Mouse (Mus musculus) heart, adult 2 months (tissue): ENCODE measurements at regions not wholly inside any gene's neighbourhood (a gene's known extent, or its start where the extent isn't known, plus 50 kb on each side); places are given as distances from the start of the nearest gene placed in this dataset.
A peak's percentile ranks its signal among the peaks of the same experiment; 100 is the strongest.

Source experiments
- DNase-seq, 2 experiments: peaks; one replicate each; pipeline ENCODE4 v3.0.0; 2021
- H3K27ac ChIP-seq: fragments of 200-600 bp; 2 replicates; pipeline ENCODE4 v1.8.1; 2022
- H3K27me3 ChIP-seq: fragments of 200-500 bp; 2 replicates; pipeline ENCODE4 v1.6.1; 2012; ENCODE audit warnings: mild to moderate bottlenecking, low read length, inconsistent platforms, mixed read lengths; ENCODE audit not compliant: control insufficient read depth, insufficient read depth
- H3K36me3 ChIP-seq: fragments of 200-500 bp; 2 replicates; pipeline ENCODE4 v1.6.1; 2012; ENCODE audit warnings: low read length, inconsistent platforms; ENCODE audit not compliant: control insufficient read depth, insufficient read depth
- H3K4me1 ChIP-seq: fragments of 200-500 bp; 2 replicates; pipeline ENCODE4 v1.6.1; 2011; ENCODE audit warnings: low read length; ENCODE audit not compliant: control insufficient read depth, insufficient read depth
- H3K4me3 ChIP-seq: fragments of 200-600 bp; 2 replicates; pipeline ENCODE4 v1.8.1; 2022
- H3K79me2 ChIP-seq: fragments of 200-500 bp; replicated peaks from 2 replicates; pipeline ENCODE4 v1.6.1; 2012; ENCODE audit warnings: mild to moderate bottlenecking, inconsistent platforms, low read length, moderate library complexity, mixed read lengths; ENCODE audit not compliant: control insufficient read depth, insufficient read depth
- H3K9ac ChIP-seq: fragments of 200-500 bp; 2 replicates; pipeline ENCODE4 v1.6.1; 2012; ENCODE audit warnings: low read depth, mild to moderate bottlenecking, control low read depth, inconsistent platforms, low read length, mixed read lengths
- CTCF ChIP-seq: fragments of 200-600 bp; IDR thresholded peaks from 2 replicates; pipeline ENCODE4 v1.8.1; 2022; ENCODE audit warnings: antibody characterized with exemption, mild to moderate bottlenecking, moderate library complexity
- EP300 ChIP-seq: fragments of 200-500 bp; IDR thresholded peaks from 2 replicates; pipeline ENCODE4 v1.6.1; 2011; ENCODE audit warnings: low read depth, low read length, control low read depth; ENCODE audit not compliant: insufficient read depth
- POLR2A ChIP-seq: fragments of 200-500 bp; IDR thresholded peaks from 2 replicates; pipeline ENCODE4 v1.6.1; 2011; ENCODE audit warnings: mild to moderate bottlenecking, low read depth, low read length, control low read depth; ENCODE audit not compliant: insufficient read depth
- WGBS: fragments of 180-500 bp; shearing (Covaris S2); methylation state at CpG from one replicate; pipeline ENCODE4 v1.1.7; 2018; 5-methylcytosine and 5-hydroxymethylcytosine counted together
- intact Hi-C: fragments of 180-260 bp; cut with DNase I; formaldehyde crosslinking; loops from one replicate; pipeline ENCODE4 v1.15.1; 2025

DNA sequence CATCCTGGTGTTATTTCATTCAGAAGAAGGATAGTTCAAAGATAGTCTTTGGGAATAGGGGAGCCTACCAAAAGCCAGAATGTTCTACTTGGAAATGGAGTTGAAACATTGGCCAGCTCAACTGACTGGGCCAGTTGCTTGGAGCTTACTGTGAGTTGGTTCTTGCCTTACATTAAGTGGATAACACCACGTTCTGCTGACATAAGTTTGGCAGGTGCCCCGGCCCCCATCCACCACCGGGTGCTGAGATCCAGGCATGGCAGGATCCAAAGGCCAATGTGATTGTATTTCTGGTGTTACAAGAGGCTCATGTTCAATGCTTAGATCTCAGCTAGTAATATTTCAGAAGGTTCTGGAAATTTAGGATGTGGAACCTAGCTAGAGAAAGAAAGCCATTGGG, 608.0 kb upstream of the Vstm2b start:
- WGBS, result 60% methylated on average over 3 of the region's 3 CpGs
- H3K27me3 ChIP-seq, result no peaks in the 10 kb centered on the region
- H3K4me3 ChIP-seq, result no peak overlapping the region
- H3K79me2 ChIP-seq, result no peaks in the 10 kb centered on the region
- H3K36me3 ChIP-seq, result no peaks in the 10 kb centered on the region
- H3K9ac ChIP-seq, result no peak overlapping the region
- TF ChIP-seq POLR2A (no peak), CTCF (no peak), EP300 (no peak)
- H3K27ac ChIP-seq, result no peak overlapping the region
- intact Hi-C loops, result no loop called here
- DNase-seq, result peak in 1 of 2 experiments; percentile 27
- H3K4me1 ChIP-seq, result no peaks in the 10 kb centered on the region

DNA sequence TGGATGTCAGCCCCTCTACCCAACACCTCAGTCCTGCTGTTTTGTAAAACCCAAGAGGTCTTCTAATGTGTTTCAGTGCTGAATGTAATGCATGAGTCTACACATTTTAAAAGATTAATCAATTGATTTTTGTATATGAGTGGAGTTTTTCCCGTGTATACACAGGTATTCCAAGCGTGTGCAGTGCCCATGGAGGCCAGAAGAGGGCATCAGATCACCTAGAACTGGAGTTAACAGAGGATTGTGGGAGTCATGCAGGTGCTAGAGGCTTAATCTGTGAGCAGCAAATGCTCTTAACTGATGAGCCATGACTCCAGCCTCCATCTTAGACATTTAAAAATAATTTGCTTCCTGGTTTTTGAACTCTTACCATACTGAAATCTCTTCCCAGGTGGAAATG, 587.6 kb upstream of the Vstm2b start:
- Histone ChIP-seq H3K27me3 (no peaks in the 10 kb centered on the region), H3K36me3 (no peaks in the 10 kb centered on the region), H3K4me1 (peaks cover 1% of the 10 kb centered on the region; the same call in 1 of the 2 replicates), H3K9ac (no peak overlapping the region), H3K79me2 (no peaks in the 10 kb centered on the region), H3K4me3 (no peak overlapping the region), H3K27ac (no peak overlapping the region)
- intact Hi-C loops, result no loop called here
- TF ChIP-seq POLR2A (no peak), CTCF (peak; percentile 63), EP300 (no peak)
- WGBS, result 33% methylated on average over 2 of the region's 2 CpGs
- DNase-seq, result no peak

DNA sequence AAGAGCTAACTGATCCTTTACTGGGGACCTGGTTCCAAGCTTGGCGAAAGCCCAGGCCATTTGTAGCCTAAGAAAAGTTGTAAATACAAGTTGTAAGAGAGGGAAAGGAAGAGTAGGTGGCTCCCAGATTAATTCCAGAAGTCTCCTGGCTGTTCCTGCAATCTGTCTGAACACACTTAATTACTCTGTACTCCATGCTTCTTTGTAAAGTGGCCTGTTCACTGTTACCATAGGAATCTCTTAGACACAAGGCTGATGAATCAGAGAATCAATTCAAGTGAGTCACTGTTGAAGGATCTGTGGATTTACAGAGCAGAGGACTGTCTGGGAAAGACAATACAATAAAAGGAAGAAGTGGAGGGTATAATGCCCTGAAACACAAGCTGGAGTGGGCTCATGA, 577.0 kb upstream of the Vstm2b start:
- Histone ChIP-seq H3K36me3 (no peaks in the 10 kb centered on the region), H3K27me3 (no peaks in the 10 kb centered on the region), H3K4me1 (peaks cover 2% of the 10 kb centered on the region), H3K79me2 (no peaks in the 10 kb centered on the region), H3K9ac (no peak overlapping the region), H3K27ac (no peak overlapping the region), H3K4me3 (no peak overlapping the region)
- TF ChIP-seq CTCF, result no peak
- no peak for TF ChIP-seq POLR2A
- TF ChIP-seq EP300, result no peak
- 70% methylated on average over 1 of the region's 1 CpGs for WGBS
- no peak for DNase-seq
- intact Hi-C loops, result no loop called here

DNA sequence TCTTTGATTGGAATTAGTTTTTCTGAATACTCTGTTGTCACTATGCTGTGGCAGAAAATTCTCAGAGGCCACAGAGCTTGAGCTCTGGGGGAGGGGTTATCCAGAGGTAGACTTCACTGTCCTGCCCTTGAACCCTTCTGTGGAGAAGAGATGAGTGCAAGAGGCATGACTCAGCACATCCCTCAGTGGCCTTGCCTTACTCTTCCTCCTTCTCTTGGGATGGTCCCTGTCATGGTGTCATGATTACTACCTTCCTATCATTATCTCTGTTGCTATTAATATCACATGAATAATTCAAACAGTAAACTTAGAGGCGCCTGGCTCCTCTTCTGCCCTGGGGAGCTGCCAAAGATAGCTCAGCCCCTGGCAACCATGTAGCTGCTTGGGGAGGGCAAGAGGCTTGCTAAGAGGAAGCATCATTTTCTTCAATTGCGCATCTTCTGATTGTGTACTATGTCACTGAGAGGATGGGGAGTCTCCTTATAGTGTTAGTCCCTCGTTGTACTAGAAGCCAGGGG, 572.9 kb upstream of the Vstm2b start:
- peak; percentile 27 to 45 for DNase-seq
- H3K9ac ChIP-seq, result no peak overlapping the region
- no peaks in the 10 kb centered on the region for H3K79me2 ChIP-seq
- no peaks in the 10 kb centered on the region for H3K27me3 ChIP-seq
- peak overlapping the region; percentile 36 for H3K27ac ChIP-seq
- intact Hi-C loops, result no loop called here
- 40% methylated on average over 3 of the region's 3 CpGs for WGBS
- peaks cover 2% of the 10 kb centered on the region for H3K4me1 ChIP-seq
- TF ChIP-seq EP300 (no peak), CTCF (no peak), POLR2A (no peak)
- no peaks in the 10 kb centered on the region for H3K36me3 ChIP-seq
- H3K4me3 ChIP-seq, result no peak overlapping the region

DNA sequence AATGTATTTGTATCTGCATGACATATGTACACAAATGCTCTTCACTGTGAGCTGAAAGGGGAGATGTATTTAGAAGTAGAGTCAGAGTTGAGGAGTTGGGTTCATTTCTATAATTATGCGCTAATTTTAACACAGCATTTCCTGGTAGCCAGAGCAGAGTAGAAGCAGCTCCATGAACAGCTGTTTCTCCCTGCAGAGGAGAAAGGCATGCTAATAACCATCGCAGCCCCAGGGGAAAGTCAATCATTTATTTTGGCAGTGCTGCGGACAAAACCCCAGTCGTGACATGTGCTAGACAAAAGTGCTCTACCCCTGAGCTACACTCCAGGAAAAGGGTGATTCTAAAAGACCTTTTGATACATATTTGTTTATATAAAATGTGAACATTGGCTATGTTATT, 565.7 kb upstream of the Vstm2b start:
- no peaks in the 10 kb centered on the region for H3K27me3 ChIP-seq
- 65% methylated on average over 4 of the region's 4 CpGs for WGBS
- no peaks in the 10 kb centered on the region for H3K4me1 ChIP-seq
- no peak overlapping the region for H3K9ac ChIP-seq
- DNase-seq, result peak in 1 of 2 experiments; percentile 4
- no peaks in the 10 kb centered on the region for H3K79me2 ChIP-seq
- intact Hi-C loops, result no loop called here
- H3K36me3 ChIP-seq, result no peaks in the 10 kb centered on the region
- TF ChIP-seq POLR2A, result no peak
- TF ChIP-seq CTCF, result no peak
- TF ChIP-seq EP300, result no peak
- no peak overlapping the region for H3K4me3 ChIP-seq
- no peak overlapping the region for H3K27ac ChIP-seq

DNA sequence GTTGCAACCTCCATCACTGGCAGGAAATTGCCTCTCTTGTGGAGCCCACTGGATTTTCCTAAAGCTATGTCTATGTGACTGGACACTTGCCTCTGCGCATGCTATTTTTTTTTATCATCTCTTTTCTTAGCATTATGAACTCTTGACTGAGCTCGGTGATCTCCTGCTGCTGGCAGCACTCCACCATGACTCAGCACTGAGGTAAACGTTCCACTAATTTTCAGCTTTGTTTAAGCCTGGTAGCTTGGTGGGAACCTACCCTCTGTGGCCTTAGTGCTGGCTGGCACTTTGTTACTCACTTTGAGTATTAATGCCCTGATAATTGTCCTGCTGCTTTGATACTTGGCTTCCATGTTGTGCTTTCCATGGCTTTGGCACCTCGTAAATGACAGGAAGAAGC, 545.8 kb upstream of the Vstm2b start:
- Histone ChIP-seq H3K27ac (no peak overlapping the region), H3K27me3 (no peaks in the 10 kb centered on the region), H3K79me2 (no peaks in the 10 kb centered on the region), H3K9ac (no peak overlapping the region), H3K4me3 (no peak overlapping the region), H3K36me3 (no peaks in the 10 kb centered on the region), H3K4me1 (no peaks in the 10 kb centered on the region)
- intact Hi-C loops, result no loop called here
- no peak for TF ChIP-seq POLR2A
- TF ChIP-seq EP300, result no peak
- no peak for TF ChIP-seq CTCF
- DNase-seq, result peak in 1 of 2 experiments; percentile 4
- 19% methylated on average over 4 of the region's 4 CpGs for WGBS
